Mouse (Mus musculus): ENCODE data around the gene Gnai3. TPM values are rescaled to one million over a fixed set of nuclear protein-coding genes. Genes with fewer than 3 reads are reported as not detected.

Gene Gnai3
- total and polyA plus RNA-seq, 3 experiments, result 54.1 to 145 (median 78.7) TPM

- Histone ChIP-seq H3K79me2 (replicated peaks; ENCODE audit: control insufficient read depth, extremely low read depth, insufficient read depth, poor library complexity, severe bottlenecking) (peaks cover 20% of the 10 kb centered on the region), H3K27ac (ENCODE audit: insufficient read depth, low read depth) (no peak overlapping the region), H3K4me1 (ENCODE audit: control insufficient read depth in 1 of 2, insufficient read depth in 2 of 2) (peaks cover 9 to 71% of the 10 kb centered on the region in 2 experiments; a peak in 3 of 4 replicates), H3K36me3 (replicated peaks in 1 of 2; ENCODE audit: control insufficient read depth in 1 of 2, insufficient read depth in 1 of 2, low read length in 1 of 2) (peaks cover 4 to 47% of the 10 kb centered on the region in 2 experiments), H3K9ac (ENCODE audit: insufficient read depth, low read depth) (no peak overlapping the region), H3K9me3 (replicated peaks; ENCODE audit: low read length) (no peaks in the 10 kb centered on the region), H3K4me3 (replicated peaks in 1 of 3; ENCODE audit: low read depth in 2 of 3, low read length in 2 of 3, poor library complexity in 1 of 3) (no peak overlapping the region), H3K27me3 (replicated peaks) (no peaks in the 10 kb centered on the region), H3K4me2 (ENCODE audit: insufficient read depth, low read depth, poor library complexity, severe bottlenecking) (no peak overlapping the region)
- in situ Hi-C loops (cut with MboI; ENCODE audit: low pct_ligation_motif_present, low pct_unique_long_range_greater_than_20kb, low sequenced_read_pairs), result no loop called here
- dilution Hi-C loops (cut with MboI; ENCODE audit: extremely low pct_ligation_motif_present, extremely low pct_unique_long_range_greater_than_20kb, low sequenced_read_pairs), result no loop called here
- TF ChIP-seq MXI1 (IDR thresholded peaks at IDR 0.05; ENCODE audit: low read depth, low read length), result no peak
- TF ChIP-seq RAD21 (IDR thresholded peaks at IDR 0.05; ENCODE audit: low read depth, low read length), result no peak
- no peak for TF ChIP-seq JUN (IDR thresholded peaks at IDR 0.05; ENCODE audit: insufficient read depth, low read depth, low read length)
- no peak for TF ChIP-seq JUND (conservative IDR thresholded peaks at IDR 0.05; ENCODE audit: low read depth, low read length)
- TF ChIP-seq POLR2A (IDR thresholded peaks at IDR 0.05; ENCODE audit: low read depth, low read length), result no peak
- TF ChIP-seq ZMIZ1 (IDR thresholded peaks at IDR 0.05; ENCODE audit: low read depth, low read length), result no peak
- no peak for TF ChIP-seq USF2 (conservative IDR thresholded peaks at IDR 0.05; ENCODE audit: low read depth, low read length)
- TF ChIP-seq PAX5 (IDR thresholded peaks at IDR 0.05; ENCODE audit: low read length), result no peak
- DNase-seq (ENCODE audit: extremely low read depth), result no peak
Observed at GRCm38 (mm10) chr3:108128520-108128919, 17.4 kb downstream of the Gnai3 start.

GRCm38 (mm10) chr3:108126327-108126726 is 19.6 kb downstream of the Gnai3 start:
- H3K4me3 ChIP-seq (replicated peaks in 1 of 3; ENCODE audit: low read depth in 2 of 3, low read length in 2 of 3, poor library complexity in 1 of 3), result no peak overlapping the region
- DNase-seq (ENCODE audit: extremely low read depth), result no peak
- no peak overlapping the region for H3K27ac ChIP-seq (ENCODE audit: insufficient read depth, low read depth)
- no peak for TF ChIP-seq CHD2 (IDR thresholded peaks at IDR 0.05; ENCODE audit: low read length)
- no peak for TF ChIP-seq KAT2A (IDR thresholded peaks at IDR 0.05; ENCODE audit: insufficient replicate concordance, low read length)
- no peak for TF ChIP-seq TBP (conservative IDR thresholded peaks at IDR 0.05; ENCODE audit: low read depth, low read length)
- TF ChIP-seq RCOR1 (conservative IDR thresholded peaks at IDR 0.05; ENCODE audit: low read depth, low read length), result no peak
- no peak for TF ChIP-seq BHLHE40 (IDR thresholded peaks at IDR 0.05; ENCODE audit: low read depth, low read length)
- TF ChIP-seq JUN (IDR thresholded peaks at IDR 0.05; ENCODE audit: insufficient read depth, low read depth, low read length), result no peak
- TF ChIP-seq MAZ (IDR thresholded peaks at IDR 0.05; ENCODE audit: low read depth, low read length), result no peak
- no peak for TF ChIP-seq MYC (IDR thresholded peaks at IDR 0.05; ENCODE audit: low read depth, low read length)
- TF ChIP-seq ETS1 (conservative IDR thresholded peaks at IDR 0.05; ENCODE audit: low read depth, low read length), result no peak
- TF ChIP-seq CTCF (conservative IDR thresholded peaks at IDR 0.05 in 1 of 2, IDR thresholded peaks at IDR 0.05 in 1 of 2; ENCODE audit: low read depth in 2 of 2, low read length in 2 of 2), result no peak
- no peak for TF ChIP-seq POLR2AphosphoS2 (IDR thresholded peaks at IDR 0.05; ENCODE audit: low read depth, low read length)
- no peak for TF ChIP-seq ELF1 (IDR thresholded peaks at IDR 0.05; ENCODE audit: low read depth, low read length)
- TF ChIP-seq PAX5 (IDR thresholded peaks at IDR 0.05; ENCODE audit: low read length), result no peak
- in situ Hi-C loops (cut with MboI; ENCODE audit: low pct_ligation_motif_present, low pct_unique_long_range_greater_than_20kb, low sequenced_read_pairs) (no loop called here), dilution Hi-C loops (cut with MboI; ENCODE audit: extremely low pct_ligation_motif_present, extremely low pct_unique_long_range_greater_than_20kb, low sequenced_read_pairs) (no loop called here)
- peaks cover 11 to 50% of the 10 kb centered on the region in 2 experiments for H3K36me3 ChIP-seq (replicated peaks in 1 of 2; ENCODE audit: control insufficient read depth in 1 of 2, insufficient read depth in 1 of 2, low read length in 1 of 2)
- peaks cover 15% of the 10 kb centered on the region for H3K79me2 ChIP-seq (replicated peaks; ENCODE audit: control insufficient read depth, extremely low read depth, insufficient read depth, poor library complexity, severe bottlenecking)
- H3K9me3 ChIP-seq (replicated peaks; ENCODE audit: low read length), result no peaks in the 10 kb centered on the region
- no peak overlapping the region for H3K4me2 ChIP-seq (ENCODE audit: insufficient read depth, low read depth, poor library complexity, severe bottlenecking)
- H3K27me3 ChIP-seq (replicated peaks), result no peaks in the 10 kb centered on the region
- peaks cover 2 to 60% of the 10 kb centered on the region in 2 experiments; a peak in 3 of 4 replicates for H3K4me1 ChIP-seq (ENCODE audit: control insufficient read depth in 1 of 2, insufficient read depth in 2 of 2)
- no peak overlapping the region for H3K9ac ChIP-seq (ENCODE audit: insufficient read depth, low read depth)
